Mouse (Mus musculus) natural killer cell, adult 2 months (primary cell): ENCODE measurements around the gene Rpa1.
"Not testable (repeated sequence)": the region's sequence is repeated elsewhere in the genome, so short reads cannot be mapped to it uniquely, and the experiment has no call there.

Experiments
- DNase-seq, 2 experiments: peaks; one replicate each; pipeline ENCODE4 v3.0.0; 2022; ENCODE audit warnings: low spot score in 2 of 2

The Rpa1 gene

DNA sequence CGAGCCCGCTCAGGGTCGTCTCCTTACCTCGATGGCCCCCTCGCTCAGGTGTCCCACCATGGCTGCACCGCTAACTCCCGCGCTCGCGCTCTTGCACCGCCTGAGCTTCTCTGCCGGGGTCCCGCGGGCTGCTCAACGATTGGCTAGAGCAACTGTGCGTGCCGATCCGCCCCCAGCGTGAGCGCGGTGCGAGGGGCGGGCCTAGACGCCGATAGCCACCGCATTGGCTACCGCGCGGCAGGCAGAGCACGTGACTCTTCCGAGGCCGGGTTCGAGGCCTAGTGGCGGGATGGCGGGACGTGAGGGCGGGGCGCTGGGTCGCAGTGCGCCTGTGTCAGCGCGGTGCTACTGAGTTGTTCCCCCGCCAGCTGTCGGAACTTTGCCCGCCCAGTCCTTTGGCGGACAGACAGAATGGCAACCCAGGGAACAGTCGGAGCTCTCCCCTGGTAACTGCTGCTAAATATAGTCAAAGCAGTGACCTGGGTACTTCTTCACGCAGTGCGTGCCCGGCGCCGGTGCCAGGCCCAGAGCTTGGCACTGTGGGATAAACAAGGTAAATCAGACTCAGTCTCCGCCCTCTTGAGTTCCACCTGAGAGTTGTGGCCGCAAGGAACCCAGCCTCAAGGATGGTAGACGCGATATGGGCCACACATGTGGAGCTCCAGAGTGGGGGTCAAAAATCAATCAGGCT is at the start of gene Rpa1, which contains the start of gene Smyd4:
Rpa1 (minus strand) TSS at position 126 of the 691 bp plus-strand sequence.
Smyd4 (plus strand) TSS at position 235 of the 691 bp plus-strand sequence.
- DNase-seq: peak; percentile 85 to 92

- DNase-seq: no peak
Measured at GRCm38 (mm10) chr11:75397452-75397851, 49.3 kb upstream of the Rpa1 start.

GRCm38 (mm10) chr11:75395611-75396010 is 47.5 kb upstream of the Rpa1 start:
- no peak for DNase-seq

DNA sequence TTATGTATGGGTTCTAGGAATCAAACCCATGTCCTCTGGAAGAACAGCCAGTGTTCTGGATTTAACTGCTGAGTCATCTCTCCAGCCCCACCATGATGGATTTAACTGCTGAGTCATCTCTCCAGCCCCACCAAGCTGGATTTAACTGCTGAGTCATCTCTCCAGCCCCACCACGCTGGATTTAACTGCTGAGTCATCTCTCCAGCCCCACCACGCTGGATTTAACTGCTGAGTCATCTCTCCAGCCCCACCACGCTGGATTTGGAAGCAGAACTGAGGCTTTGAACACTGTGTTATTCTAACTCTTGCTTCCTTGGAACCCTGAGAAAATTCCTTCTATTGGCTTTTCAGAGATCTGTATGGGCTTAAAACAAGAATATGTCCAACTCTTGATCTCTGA is 35.4 kb upstream of the Rpa1 start:
- DNase-seq: not testable (repeated sequence)

DNA sequence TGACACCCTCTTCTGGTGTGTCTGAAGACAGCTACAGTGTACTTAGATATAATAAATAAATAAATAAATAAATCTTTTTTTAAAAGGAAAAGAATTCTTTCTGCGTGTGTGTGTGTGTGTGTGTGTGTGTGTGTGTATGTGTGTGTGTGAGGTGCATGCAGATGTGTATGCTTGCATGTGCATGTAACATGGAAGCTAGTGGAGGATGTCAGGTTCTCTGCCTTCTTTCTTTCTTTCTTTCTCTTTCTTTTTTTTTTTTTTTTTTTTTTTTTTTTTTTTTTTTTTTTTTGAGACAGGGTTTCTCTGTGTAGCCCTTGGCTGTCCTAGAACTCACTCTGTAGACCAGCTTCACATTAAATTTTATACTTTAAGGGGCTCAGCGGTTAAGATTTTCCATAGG is 30.7 kb upstream of the Rpa1 start:
- not testable (repeated sequence) for DNase-seq

GRCm38 (mm10) chr11:75377125-75377524 is 29.0 kb upstream of the Rpa1 start:
- no peak for DNase-seq

- DNase-seq: no peak
Measured at GRCm38 (mm10) chr11:75355475-75355874, 7.4 kb upstream of the Rpa1 start.

DNA sequence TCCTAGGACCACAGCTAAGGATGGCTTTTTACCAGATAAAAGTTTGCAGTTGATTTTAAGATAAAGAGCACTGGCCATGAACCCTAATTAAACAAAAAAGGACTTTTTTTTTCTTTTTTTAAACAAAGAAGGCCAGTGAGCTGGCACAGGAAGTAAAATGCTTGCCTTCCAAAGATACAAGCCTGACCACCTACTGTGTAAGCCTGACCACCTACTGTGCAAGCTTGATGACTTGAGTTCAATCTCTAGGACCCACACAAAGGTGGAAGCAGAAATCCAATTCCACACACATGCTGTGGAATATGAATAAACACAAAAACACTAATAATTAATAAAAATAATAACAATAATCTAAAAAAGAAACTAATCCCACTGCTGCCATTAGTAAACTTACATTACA is 3.1 kb upstream of the Rpa1 start:
- DNase-seq: no peak

DNA sequence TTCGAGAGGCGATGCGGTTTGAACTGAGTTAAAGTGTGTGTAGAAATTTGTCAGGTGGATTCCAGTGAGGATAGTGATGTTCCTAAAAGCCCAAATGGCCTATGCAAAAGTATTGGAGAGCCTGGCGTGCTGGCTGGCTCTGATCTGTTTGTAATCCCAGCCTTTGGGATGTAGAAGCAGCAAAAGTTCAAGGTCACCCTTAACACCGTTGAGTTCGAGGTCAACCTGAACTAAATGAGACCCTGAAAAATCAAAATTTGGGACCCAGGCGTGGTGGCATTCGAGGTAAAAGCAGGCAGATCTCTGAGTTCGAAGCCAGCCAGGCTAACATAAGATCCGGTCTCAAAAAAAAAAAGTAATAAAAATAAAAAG is 752 bp upstream of the Rpa1 start:
- no peak for DNase-seq

DNA sequence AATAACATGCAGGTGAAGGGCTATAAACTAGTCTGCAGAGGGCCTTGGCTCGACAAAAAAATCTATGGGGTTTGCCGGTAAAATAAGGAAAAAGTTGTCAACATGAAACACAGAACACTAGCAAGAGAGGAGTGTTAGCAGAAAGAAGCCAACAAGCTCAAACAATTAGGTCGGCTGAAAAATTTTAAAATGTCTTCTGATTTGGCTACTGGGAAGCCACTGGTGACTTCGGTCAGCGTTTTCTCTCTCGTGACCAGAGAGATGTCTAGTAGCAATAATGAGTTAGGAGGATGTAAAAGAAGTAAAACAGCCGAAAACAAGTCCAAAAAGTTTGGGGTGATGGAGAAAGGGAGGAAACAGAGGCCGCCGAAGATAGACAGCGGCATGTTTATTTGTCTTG is 528 bp downstream of the Rpa1 start:
- no peak for DNase-seq

DNA sequence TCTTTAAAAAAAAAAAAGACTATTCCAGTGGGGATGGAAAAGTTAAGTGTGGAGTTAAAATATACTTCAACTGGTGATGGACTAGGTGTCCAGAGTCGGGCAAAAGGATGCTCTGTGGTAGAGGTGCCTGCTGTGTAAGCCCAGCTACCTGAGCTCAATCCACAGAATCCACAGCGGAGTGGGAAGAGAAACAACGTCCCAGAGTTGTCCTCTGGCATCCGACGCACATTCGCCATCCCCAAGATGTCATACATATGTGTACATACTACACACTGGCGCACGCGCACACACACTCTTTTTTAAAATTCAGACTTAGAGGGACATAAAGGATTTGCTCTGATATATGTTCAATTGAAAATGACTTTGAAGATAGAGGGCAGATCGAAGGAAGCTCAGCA is 937 bp downstream of the Rpa1 start:
- DNase-seq: no peak

DNA sequence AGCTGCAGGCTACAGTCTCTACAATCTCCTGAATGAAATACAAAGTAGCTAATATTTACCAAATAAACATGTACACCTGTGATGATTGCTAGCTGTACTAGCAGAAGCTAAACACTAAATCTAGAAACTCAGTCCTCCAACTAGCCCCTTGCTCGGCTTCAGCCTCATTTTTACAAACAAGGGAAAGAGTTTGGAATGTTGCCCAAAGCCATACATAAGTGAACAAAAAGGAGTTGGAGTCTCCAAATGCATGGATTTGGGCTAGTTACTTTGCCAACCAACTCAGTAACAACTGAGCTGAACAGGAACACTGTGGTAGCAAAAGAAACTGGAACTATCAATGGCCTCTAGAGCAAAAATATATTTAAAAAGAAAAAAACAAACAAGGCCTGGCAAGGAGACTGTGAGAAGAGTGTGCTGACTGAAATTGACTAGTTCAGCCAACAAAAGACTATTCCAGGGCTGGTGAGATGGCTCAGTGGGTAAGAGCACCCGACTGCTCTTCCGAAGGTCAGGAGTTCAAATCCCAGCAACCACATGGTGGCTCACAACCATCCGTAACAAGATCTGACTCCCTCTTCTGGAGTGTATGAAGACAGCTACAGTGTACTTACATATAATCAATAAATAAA is 1.5 kb downstream of the Rpa1 start:
- DNase-seq: no peak

DNA sequence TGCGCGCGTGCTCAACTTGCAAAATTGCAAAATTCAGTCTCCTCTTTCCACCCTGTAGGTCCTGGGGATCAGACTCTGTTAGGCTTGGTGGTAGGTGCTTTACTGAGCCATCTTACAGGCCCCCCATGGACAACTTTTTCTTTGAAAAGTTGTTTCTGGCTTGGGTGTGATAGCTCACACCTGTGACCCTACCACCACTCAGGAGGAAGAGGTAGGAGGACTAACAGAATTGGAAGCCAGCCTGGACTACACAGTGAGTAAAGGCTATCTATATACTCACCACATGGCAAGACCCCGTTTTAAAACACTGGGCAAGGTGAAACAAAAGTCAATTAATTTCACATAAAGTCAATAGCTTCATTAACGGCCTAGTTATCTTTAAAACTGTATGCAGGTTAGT is 3.4 kb downstream of the Rpa1 start:
- DNase-seq: no peak

DNA sequence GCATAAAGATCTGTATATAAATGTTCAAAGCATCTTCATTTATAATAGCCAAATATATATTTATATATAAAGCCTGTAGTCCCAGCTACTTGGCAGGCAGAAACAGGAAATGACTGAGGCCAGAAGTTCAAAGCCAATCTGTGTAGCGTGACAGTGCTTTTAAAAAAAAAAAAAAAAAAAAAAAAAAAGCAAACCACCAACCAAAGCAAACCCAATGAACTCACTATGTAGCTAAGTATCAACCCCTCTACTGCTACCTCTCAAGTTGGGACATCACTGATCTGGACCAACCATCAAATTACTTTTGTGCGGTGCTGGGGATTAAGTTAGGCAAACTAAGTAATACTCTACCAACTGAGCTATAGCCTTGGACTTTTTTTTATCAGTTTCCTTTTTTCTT is 4.0 kb downstream of the Rpa1 start:
- DNase-seq: no peak

DNA sequence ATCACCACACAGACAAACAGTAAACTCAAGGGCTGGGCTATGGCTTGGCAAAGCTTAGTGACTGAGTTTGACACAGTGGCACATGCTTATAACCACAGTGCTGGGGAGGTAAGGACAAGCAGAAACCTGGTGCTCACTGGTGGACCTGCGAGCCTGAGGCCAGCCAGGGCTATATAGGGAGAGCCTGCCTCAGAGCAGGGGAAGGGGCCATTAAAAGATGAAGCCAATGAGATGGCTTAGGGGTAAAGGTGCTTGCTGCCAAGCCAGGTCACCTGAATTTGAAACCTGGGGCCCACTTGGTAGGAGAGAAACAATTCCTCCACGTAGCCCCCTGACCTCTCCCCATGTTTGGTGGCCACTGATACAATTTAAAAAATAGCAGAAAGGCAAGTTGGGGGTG is 5.0 kb downstream of the Rpa1 start:
- DNase-seq: no peak

GRCm38 (mm10) chr11:75340698-75341345 is 7.3 kb downstream of the Rpa1 start:
- DNase-seq: no peak

- DNase-seq: no peak
Measured at GRCm38 (mm10) chr11:75340076-75340475, 8.0 kb downstream of the Rpa1 start.

GRCm38 (mm10) chr11:75337246-75337645 is 10.9 kb downstream of the Rpa1 start:
- DNase-seq: peak; percentile 28 to 49

DNA sequence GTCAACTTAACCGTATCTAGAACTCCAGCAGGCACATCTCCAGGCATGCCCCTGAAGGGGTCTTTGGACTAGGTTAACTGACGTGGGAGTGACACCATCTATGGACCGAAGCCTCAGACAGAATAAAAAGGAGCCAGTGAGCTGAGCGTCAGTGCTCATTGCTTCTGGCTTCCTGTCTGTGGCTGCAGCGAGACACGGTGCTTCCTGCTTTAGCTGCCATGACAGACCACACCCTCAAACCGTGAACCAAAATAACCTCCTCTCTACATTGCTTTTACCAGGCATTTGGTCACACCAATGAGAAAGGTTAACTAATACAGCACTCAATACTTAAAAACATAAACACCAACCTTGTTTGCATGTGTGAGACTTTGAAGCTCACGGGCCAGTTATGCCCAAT is 11.4 kb downstream of the Rpa1 start:
- DNase-seq: peak; percentile 79 to 80

GRCm38 (mm10) chr11:75325969-75326311 is 22.2 kb downstream of the Rpa1 start:
- no peak for DNase-seq

GRCm38 (mm10) chr11:75325116-75325968 is 22.8 kb downstream of the Rpa1 start:
- no peak for DNase-seq

- peak; percentile 48 to 73 for DNase-seq
Measured at GRCm38 (mm10) chr11:75324433-75324832, 23.7 kb downstream of the Rpa1 start.
